8 mouse cellular contexts compared by ENCODE assay signal in the genomic region with DNA sequence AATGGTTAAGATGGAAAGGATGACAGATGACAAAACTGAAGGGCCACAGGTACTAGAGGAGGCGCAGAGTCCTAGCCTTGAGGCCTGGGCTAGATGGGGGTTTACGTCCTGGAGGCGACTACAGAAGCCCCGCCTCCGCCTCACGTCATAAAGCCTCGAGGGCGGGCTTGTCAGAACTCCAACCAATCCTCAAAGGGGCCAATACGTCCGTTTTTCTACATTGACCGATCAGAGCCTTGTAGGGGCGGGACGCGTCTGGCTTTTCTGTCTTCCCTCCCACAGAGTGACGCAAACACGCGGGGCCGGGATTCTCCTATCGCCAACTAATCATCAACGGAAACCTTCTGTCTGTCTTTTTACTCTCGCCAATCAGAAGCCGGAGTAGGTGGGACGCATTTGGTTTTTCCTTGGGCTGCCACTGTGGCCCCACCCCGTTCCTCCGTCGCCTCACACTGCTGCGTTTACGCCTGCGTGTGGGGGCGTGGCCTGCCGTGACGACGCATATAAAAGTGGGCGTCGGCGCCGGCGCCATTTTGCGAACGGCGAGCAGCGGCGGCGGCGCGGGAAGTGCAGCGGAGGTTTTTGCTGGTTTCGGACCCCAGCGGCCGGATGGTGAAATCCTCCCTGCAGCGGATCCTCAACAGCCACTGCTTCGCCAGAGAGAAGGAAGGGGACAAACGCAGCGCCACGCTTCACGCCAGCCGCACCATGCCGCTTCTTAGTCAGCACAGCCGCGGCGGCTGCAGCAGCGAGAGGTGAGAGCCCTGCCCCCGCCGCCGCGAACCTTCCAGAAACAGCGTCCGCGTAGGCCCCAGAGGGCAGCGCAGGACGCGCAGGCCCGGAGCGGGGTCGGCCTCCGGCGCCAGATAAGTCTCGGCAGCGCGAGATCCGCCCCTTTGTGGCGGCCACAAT. TPM values are rescaled to one million over a fixed set of nuclear protein-coding genes. Genes with fewer than 3 reads are reported as not detected.
A peak's percentile ranks its signal among the peaks of the same experiment; 100 is the strongest.
DNase-seq lines count a peak whose midpoint lies in the region; ATAC-seq lines count a peak whose summit lies in the region.

A gene (plus strand): TSS at position 506 of the 912 bp plus-strand sequence.

- peak; percentile 100 for DNase-seq in c-Kit-negative CD71-positive TER-119-positive erythroid progenitor cells, embryonic 14.5 days (ENCODE audit: low read depth, low spot score)
- DNase-seq in fibroblast of lung, adult 2 months (ENCODE audit: low read depth), result peak; percentile 100
- peak; percentile 99 for DNase-seq in kidney, postnatal 14 days
- DNase-seq in liver, embryonic 13.5 days, result peak; percentile 99
- DNase-seq in neural tube, embryonic 10.5 days (ENCODE audit: extremely low spot score, low spot score), result peak; percentile 97

- H3K27me3 ChIP-seq in heart, embryonic 14.5 days (ENCODE audit: control insufficient read depth, insufficient read depth, low read length), result no peaks in the 10 kb centered on the region
- no peaks in the 10 kb centered on the region for H3K27me3 ChIP-seq in liver, embryonic 13.5 days
- H3K27me3 ChIP-seq in stomach, embryonic 16.5 days (ENCODE audit: control insufficient read depth, insufficient read depth, low read length), result no peaks in the 10 kb centered on the region

- peak within 1 kb of the TSS; percentile 89 to 94 for H3K27ac ChIP-seq in heart, embryonic 14.5 days (replicated peaks in 1 of 2; ENCODE audit: control insufficient read depth in 1 of 2, insufficient read depth in 1 of 2, low read depth in 2 of 2, low read length in 2 of 2)
- peak within 1 kb of the TSS; percentile 95 for H3K27ac ChIP-seq in liver, embryonic 13.5 days
- peak within 1 kb of the TSS; percentile 93 for H3K27ac ChIP-seq in stomach, embryonic 16.5 days (ENCODE audit: low read length)

- WGBS in heart, embryonic 14.5 days, result under 1% methylated on average over 77 of the region's 82 CpGs
- WGBS in liver, embryonic 13.5 days (ENCODE audit: insufficient replicate concordance), result under 1% methylated on average over 82 of the region's 82 CpGs
- WGBS in stomach, embryonic 16.5 days, result under 1% methylated on average over 80 of the region's 82 CpGs

- peaks cover 4 to 26% of the 10 kb centered on the region in 2 experiments; a peak in 3 of 4 replicates for H3K4me1 ChIP-seq in heart, embryonic 14.5 days (ENCODE audit: control insufficient read depth in 2 of 2, insufficient read depth in 2 of 2, low read length in 2 of 2)
- peaks cover 73% of the 10 kb centered on the region for H3K4me1 ChIP-seq in liver, embryonic 13.5 days (replicated peaks)
- peaks cover 26% of the 10 kb centered on the region for H3K4me1 ChIP-seq in stomach, embryonic 16.5 days (ENCODE audit: control insufficient read depth, insufficient read depth, low read length)

- H3K4me2 ChIP-seq in heart, embryonic 14.5 days (ENCODE audit: low read length), result peak within 1 kb of the TSS; percentile 99
- peak within 1 kb of the TSS; percentile 96 for H3K4me2 ChIP-seq in liver, embryonic 13.5 days
- peak within 1 kb of the TSS; percentile 85 for H3K4me2 ChIP-seq in stomach, embryonic 16.5 days (ENCODE audit: low read depth, low read length)

- H3K9me3 ChIP-seq in heart, embryonic 14.5 days (ENCODE audit: control insufficient read depth, low read length), result no peaks in the 10 kb centered on the region
- H3K9me3 ChIP-seq in liver, embryonic 13.5 days (replicated peaks), result no peaks in the 10 kb centered on the region
- H3K9me3 ChIP-seq in stomach, embryonic 16.5 days (replicated peaks; ENCODE audit: control insufficient read depth, low read length), result no peaks in the 10 kb centered on the region

- H3K4me3 ChIP-seq in heart, embryonic 14.5 days (ENCODE audit: control insufficient read depth in 1 of 2, insufficient read depth in 1 of 2, low read depth in 1 of 2, low read length in 2 of 2), result peak within 1 kb of the TSS; percentile 65 to 92
- peak within 1 kb of the TSS; percentile 87 for H3K4me3 ChIP-seq in liver, embryonic 13.5 days (replicated peaks)
- H3K4me3 ChIP-seq in stomach, embryonic 16.5 days (replicated peaks; ENCODE audit: low read length), result peak within 1 kb of the TSS; percentile 70

- peak within 1 kb of the TSS; percentile 89 for H3K9ac ChIP-seq in heart, embryonic 14.5 days (ENCODE audit: low read length)
- peak within 1 kb of the TSS; percentile 91 for H3K9ac ChIP-seq in liver, embryonic 13.5 days
- peak within 1 kb of the TSS; percentile 93 for H3K9ac ChIP-seq in stomach, embryonic 16.5 days (ENCODE audit: low read length)

- H3K36me3 ChIP-seq in heart, embryonic 14.5 days (ENCODE audit: control insufficient read depth, insufficient read depth, low read length), result peaks cover 30% of the 10 kb centered on the region
- peaks cover 33% of the 10 kb centered on the region for H3K36me3 ChIP-seq in liver, embryonic 13.5 days
- peaks cover 11% of the 10 kb centered on the region; the same call in 1 of the 2 replicates for H3K36me3 ChIP-seq in stomach, embryonic 16.5 days (ENCODE audit: control insufficient read depth, insufficient read depth, low read length)

- peak; percentile 89 for ATAC-seq in CD4-positive, CD25-positive, alpha-beta regulatory T cell, adult 4 months
- ATAC-seq in heart, embryonic 14.5 days (ENCODE audit: insufficient number of reproducible peaks, insufficient read depth, low FRiP score, low read depth), result peak; percentile 97
- peak; percentile 92 for ATAC-seq in liver, embryonic 13.5 days (ENCODE audit: low read depth)
- peak; percentile 97 for ATAC-seq in stomach, embryonic 16.5 days (ENCODE audit: insufficient read depth, low FRiP score)

RNA-seq across cellular contexts. Expression of the gene that starts here (rescaled TPM):
- 1,000 to 10,000 TPM; 1,727 to 2,219 TPM for polyA plus RNA-seq in CD4-positive, CD25-positive, alpha-beta regulatory T cell, adult 4 months (2017; shearing (Covaris generic))
- polyA plus RNA-seq in heart, embryonic 14.5 days (2014; fragmentation: Nextera tagmentation; extraction: Ambion mirVana), result 2,025 and 2,172 TPM in 2 replicates
- polyA plus RNA-seq in liver, embryonic 13.5 days (2015; fragmentation: Nextera tagmentation; extraction: Ambion mirVana), result 1,324 and 1,529 TPM in 2 replicates
- polyA plus RNA-seq in stomach, embryonic 16.5 days (2015; fragmentation: Nextera tagmentation; extraction: Ambion mirVana), result 1,560 and 1,582 TPM in 2 replicates

Comparison
In these comparisons a context has a peak if more than half of its experiments do, and no peak if none do; other contexts are left out.
1. Peak in every context shown above with its lines: DNase-seq, ATAC-seq, H3K4me3 ChIP-seq and H3K27ac ChIP-seq.